Mouse (Mus musculus) kidney, postnatal 25 days (tissue): ENCODE data around the gene Eloa.

Source experiments
- DNase-seq, 2 experiments: peaks; one replicate each; pipeline ENCODE4 v3.0.0; 2021; ENCODE audit warnings: mixed read lengths in 2 of 2

Gene Eloa

DNA sequence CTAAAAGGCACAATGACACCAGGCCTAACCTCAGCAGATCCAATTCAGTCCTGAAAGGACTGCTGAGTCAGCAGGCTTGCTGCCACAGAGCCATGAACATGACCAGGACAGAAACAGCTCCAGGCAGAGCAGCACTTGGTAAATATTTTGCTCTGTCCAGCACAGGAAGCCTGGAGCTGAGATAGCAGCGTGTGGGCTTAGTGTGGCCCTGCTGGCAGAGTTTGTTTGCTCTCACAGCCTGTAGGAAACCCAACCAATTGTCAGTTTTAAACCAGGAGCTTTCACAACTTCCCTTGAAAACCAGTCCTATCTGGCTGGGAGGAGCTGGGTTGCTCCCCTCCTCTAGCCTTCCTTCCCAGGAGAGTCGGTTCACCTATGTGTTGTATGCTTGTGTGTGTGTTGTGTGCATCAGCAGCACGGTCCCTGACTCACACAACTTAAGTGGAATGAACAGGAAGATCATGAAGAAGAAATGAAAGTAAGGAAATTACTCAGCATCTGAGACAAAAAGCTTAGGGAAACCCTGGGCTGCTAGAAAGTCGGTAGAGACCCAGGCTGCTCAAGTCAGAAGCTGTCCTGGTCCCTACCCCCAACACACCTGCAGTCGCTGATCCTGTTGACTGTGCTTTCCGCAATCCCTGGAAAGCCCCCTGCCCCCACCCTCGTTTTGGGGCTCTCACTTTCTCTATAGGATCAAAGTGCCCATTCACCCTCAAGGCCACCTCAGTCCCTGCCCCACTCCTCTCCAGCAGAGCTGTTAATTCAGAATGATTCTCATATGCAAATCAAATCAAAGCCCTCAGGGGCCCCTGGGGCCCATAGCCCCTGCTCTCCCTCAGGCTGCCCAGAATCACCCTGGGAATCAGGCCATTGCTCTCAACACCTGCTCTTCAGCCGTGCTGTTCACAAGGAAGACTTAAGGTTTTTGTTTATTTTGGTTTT lies 9.7 kb upstream of the Eloa start:
- peak; percentile 51 to 73 for DNase-seq

DNA sequence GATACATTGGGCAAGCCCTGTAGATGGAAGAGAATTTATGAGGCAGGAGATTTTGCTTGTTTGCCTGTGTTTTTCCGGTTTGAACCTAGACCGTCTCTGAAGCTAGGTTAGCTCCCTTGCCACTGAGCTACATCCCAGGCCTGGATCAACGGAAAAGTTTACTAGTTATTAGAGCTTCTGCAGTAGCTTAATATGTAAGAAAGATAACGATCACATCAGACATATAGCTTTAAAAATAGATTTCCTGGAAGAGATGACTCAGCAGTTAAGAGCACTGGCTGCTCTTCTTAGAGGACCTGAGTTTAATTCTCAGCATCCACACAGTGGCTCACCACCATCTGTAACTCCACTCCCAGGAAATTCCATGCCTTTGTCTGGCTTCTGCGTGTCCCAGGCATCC lies 7.1 kb upstream of the Eloa start:
- DNase-seq: no peak

DNA sequence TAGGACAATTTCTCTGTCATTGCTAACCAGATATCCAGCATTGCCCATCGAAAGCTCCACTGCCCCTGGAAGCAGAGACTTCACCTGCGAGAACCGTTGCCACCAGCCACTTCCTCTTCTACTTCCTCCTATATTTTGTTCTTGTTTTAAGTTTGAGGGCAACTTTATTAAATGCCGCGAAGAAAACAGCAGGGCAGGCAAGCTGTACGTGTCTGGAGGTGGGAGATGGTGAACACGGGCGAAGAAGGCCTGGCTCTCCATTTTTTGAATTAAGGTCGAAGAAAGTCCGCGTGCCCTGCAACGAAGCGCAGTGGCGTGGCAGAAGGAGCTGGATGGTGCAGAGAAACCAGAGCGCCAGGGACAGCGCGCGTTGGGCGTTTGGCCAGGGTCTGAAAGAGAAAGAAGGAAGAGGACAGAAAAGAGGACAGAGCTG lies 6.6 kb upstream of the Eloa start:
- no peak for DNase-seq

DNA sequence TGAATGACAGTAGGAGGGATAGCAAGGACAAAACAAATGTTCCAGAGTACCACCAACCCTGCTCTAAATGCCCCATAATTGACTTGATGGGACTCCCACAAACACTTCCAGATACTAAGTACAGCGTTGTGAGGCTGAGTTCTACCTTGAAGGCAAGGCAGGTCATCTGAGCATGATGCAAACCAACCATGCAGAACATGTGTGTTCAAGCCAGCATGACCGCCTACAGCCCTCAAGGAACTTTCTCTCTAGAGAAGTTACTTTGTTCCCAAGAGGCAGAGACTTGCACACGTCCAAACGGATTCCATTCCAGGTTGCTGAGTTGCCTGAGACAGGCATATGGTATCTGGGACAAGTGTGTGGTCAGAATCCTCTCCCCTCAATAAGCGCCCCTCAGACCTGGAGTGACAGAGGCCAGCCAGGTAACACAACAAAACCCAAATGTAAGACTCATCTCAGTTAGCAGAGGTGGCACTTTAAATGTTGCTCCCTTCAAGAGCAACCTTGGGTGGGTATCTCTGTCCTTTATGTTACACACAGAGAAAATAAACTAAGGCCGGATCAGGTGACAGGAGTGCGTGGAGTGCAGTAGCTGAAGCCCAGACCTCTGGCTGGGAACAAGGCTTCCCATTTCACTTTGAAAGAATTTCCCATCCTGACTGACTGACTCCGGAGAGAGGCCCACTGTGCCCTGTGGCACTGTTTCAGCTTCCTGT lies 6.0 kb upstream of the Eloa start:
- peak; percentile 37 to 60 for DNase-seq

DNA sequence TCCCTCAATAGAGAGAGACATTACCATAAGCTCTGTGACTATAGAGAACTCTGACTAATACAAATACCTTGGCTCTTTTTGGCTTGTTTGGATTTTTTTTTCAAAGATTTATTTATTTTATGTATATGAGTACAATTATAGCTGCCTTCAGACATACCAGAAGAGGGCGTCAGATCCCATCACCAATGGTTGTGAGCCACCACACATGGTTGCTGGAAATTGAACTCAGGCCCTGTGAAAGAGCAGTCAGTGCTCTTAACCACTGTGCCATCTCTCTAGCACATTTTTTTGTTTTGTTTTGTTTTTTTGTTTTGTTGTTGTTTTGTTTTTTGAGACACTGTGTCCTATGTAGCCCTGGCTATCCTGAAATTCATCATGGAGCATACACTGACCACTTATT lies 3.8 kb upstream of the Eloa start:
- no peak for DNase-seq

DNA sequence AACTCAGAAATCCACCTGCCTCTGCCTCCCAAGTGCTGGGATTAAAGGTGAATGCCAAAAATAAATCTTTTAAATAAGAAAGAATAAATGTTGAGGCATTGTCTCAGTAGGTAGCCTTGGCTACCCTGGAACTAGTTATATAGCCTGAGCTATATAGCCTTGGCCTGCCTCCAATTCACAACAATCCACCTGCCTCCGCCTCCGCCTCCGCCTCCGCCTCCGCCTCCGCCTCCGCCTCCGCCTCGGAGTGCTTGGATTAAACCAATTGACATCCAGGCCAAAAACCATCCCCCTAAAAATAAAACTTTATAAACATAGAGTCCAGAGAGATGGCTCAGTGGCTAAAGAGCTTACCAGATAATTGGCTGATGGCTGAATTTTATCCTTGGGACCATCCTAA lies 1.4 kb upstream of the Eloa start:
- peak; percentile 39 to 54 for DNase-seq

DNA sequence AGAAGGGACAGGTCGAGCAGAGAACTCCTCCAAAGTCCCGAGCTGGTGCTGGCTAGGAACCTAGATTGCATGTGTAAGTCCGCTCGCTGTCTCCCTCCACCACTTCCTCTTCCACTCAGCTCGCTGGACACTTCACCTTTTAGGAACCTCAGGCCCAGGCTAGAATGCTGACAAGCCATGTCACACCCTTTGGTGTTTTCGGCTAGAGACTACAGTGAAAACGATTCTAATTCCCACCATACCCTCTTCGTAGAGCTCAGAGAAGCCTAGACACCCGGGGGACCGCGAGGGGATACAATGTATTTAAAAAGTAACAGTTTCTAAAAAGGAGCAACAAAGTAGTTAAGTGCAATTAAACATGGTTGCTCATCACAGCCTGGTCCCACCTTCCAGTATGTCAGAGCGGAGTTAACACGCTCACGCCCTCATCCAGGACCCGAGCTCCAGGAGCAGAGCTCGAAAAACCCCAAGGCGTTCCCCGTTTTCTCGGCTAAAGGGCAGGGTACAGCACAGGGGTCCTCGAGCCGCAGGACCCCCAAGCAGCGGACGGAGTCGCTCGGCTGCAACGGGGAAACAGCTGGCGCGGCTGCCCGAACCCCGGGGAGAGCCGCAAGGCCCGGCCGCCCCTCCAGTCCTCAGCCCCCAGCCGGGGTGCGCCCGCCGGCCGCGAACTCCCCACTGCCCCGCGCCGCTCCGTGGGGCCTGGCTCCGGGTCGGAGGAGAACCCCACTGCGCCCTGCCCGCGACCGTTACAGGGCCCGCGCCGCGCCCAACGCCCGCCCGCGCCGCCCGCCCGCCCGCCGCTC lies 617 bp downstream of the Eloa start:
- DNase-seq: peak; percentile 22 to 53

DNA sequence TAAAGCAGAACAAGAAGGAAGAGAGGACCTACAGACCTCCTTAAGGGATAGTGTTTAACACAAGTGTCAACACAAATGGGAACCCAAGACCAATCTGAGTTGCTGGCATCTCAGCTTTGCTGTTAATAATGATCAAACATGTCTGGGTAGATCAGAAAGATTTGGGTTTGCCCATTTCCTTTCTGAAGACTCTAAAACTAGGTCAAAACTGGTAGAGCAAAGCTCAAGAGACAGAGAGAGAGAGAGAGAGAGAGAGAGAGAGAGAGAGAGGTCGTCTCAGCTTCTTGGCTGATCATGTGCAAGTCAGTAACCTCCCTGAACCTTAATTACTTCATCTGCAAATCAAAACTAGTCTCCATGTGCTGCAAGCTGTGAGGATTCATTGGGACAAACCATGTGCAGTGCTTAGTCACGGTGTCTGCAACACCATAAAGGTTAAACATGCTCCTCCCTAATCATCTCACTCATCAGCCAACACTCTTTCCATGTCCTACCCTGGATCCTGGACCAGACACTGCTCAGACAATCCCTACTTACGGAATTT lies 5.4 kb downstream of the Eloa start:
- peak in 1 of 2 experiments; percentile 1 for DNase-seq

DNA sequence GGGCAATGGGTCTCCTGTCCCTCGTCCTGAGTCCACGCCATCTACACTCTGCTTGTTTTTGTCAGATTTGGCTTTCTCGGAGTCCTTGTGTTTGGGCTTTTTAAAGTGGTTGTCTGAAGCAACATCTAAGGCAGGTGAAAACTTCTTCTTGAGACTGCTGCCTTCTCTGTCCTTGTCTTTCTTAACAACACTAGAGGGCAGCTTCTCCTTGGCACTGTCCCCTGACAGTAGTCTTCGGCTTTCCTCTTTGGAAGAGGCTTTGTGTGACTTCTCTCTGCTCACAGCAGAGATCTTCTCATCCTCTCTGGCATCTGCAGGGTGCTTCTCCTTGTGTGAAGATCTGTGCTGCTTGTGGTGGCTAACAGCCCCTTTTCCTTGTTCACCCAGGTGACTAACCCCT lies 11.0 kb downstream of the Eloa start:
- DNase-seq: peak in 1 of 2 experiments; percentile 4

DNA sequence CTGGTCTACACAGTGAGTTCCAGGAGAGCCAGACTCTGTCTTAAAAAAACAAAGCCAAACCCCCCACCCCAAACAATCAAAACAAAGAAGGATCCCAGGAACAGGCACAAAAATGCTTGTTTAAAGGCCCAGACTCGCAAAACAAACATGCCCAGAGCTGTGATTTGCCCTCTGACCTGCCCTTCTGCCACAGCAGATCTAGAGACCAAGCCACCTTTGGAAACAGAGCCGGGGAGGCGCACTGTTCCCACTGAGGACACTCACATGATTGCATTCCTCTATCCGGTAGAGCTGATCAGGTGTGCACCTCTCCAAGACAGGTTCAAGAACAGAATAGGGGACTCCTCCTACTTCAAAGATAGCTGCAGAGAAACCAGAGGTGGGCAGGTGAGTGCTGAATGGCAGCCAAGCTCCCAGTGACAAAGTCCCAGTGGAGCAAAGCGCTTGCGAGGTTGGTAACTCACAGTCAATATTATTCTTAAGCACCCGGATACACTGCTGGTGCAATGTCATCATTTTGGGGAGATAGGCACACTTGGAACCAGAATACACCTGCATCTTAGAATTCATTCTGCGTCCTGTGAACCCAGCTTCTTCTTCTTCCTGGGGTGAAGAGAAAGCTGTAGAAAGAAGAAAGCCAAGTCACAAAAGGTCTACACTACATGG lies 12.6 kb downstream of the Eloa start:
- DNase-seq: peak in 1 of 2 experiments; percentile 27

DNA sequence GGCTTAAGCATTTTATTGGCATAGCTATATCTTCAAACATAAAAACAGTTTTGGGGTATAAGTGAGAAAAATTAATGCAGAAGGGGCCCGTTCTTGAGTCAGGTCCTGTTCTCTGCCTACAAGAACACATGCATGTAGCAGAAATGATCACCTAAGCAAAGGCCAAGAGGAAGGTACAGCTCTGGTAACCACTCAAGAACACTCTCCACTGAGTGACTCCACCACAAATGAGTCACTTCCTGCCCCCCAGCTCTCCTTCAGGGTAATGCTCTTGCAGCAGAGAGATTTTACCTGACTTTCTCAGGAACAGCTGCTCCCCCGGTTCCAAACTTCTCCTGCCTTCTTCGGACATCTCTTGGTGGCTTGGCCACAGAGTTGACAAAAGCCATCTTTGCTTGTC lies 14.7 kb downstream of the Eloa start:
- peak in 1 of 2 experiments; percentile 15 for DNase-seq

DNA sequence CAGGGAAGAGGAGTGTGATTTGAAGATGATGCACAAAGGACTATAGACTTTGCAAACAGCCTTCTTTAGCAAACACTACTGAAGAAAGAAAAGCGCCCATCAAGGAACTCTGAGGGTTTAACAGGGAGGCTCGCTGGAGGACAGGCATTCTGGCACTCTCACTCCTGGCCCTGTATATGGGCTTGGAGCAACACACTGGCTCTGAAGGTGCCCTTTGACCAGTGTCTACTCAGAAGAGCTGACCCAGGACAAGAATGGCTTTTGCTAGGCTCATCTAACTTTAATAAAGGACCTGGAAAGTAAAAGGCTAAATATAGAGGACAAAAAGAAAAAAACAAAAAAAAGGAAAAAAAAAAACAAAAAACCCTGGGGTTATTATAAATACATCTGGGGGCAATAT lies 16.6 kb downstream of the Eloa start:
- peak; percentile 33 to 47 for DNase-seq

DNA sequence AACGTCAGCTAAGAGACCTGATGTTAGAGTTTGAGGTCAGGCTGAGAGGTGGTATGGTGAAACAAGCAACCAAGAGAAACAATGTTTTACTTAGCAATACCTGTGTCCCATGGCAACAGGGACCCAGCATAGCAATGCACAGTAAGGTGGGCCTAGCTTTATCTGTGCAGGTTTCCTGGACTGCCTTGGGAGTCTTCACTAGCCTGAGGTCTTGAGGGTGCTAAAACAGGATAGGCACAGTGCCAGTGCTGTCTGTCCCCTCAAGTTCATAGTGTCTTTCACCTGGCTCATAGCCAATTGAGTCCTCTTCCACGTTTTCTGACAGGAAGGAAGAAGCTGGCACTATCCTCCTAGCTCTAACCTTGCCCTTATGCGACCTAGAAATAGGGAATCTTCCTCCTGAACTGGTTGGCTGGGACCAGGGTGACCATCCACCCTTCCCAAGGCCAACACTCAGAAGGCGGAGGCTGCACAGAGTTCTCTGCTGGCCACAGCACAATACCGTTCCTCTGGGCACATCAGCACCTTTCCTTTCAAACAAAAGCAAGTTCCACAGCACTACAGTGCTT lies 17.4 kb downstream of the Eloa start:
- DNase-seq: peak in 1 of 2 experiments; percentile 26

DNA sequence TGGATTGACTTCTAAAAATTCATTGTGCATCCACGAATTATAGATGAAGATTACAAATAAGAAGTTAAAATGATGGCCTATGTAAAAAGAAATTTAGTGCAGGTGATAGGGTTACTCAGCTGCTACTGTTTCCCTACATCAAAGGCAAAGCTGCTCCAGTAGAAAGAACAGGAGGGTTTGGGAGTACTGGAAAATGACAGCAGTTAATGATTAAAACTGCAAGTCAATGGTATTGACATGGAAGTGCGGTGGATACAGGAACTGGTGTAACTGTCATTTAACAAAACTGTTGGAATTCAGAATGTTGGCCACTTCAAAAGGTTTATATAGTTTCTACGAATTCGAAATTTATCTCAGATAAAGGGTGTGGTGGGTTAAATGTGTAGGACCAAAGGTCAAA lies 26.4 kb downstream of the Eloa start:
- no peak for DNase-seq

DNA sequence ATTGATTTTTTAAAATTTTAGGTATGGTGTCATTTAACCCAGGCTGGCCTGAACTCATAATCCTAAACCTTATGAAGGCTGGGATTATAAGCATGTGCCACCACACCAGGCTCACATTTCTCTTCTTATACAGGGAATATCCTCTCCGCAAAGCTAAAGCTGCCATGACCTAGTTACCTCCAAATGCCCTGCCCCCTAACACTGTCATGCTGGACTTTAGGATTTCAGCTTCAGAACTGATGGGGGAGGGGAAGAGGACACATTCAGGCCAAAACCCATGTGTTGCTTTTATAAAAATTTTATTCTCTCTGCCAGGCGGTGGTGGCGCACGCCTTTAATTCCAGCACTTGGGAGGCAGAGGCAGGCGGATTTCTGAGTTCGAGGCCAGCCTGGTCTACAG lies 27.6 kb downstream of the Eloa start:
- DNase-seq: no peak

DNA sequence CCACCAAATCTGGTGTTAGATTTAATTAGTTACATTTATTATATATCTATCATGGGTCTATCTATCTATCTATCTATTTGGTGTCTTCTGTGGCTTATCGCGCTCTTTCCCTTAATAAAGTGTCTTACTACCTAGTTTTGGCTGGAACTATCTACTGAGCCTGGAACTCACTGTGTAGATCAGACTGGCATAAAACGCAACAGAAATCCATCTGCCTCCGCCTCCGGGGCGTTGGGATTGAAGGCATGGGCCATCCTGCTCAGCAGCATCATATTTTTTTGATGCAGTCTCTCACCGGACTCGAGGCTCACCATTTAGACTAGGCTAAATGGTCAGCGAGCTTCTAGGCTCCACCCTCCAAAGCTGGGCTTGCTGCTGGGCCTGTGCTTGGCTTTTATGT lies 33.8 kb downstream of the Eloa start:
- no peak for DNase-seq

DNA sequence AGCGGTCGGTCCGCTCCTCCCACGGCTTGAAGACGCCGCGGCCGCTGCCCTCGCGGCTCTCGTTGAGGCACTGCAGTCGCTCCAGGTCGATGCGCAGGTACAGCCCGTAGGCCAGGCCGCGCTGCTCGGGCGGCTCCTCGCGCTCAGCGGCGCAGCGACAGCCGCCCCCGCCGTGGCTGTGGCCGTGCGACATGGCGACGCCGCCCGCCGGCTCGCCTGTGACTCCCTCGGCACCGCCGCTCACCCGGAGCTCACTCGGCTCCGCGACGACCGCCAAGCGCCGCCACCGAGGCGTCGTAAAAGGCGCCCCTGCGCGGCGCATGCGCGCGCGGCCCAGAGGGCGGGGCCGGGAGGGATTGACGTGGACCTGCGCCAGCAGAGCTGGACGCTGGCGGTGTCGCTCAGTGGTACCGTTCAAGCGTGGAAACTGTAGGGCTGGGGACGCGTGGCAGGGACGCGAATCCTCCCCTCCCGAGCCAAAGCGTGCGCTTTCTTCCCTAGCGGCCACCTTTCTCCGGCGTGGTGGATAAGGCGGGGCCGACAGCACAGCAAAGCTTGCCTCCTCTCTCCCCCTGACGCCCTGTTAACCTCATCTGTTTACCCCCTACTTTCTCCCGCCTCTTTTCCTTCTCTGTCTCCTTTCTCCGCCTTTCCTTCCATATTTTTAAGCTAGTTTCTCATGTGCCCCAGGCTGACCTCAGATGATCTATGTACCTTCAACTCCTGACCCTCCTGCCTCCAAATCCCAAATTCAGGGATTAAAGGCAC lies 34.4 kb downstream of the Eloa start, which contains the start of gene Pithd1:
Gene Pithd1, minus strand, starts transcription at position 322 of the 768 bp plus-strand sequence.
- peak; percentile 89 to 94 for DNase-seq

DNA sequence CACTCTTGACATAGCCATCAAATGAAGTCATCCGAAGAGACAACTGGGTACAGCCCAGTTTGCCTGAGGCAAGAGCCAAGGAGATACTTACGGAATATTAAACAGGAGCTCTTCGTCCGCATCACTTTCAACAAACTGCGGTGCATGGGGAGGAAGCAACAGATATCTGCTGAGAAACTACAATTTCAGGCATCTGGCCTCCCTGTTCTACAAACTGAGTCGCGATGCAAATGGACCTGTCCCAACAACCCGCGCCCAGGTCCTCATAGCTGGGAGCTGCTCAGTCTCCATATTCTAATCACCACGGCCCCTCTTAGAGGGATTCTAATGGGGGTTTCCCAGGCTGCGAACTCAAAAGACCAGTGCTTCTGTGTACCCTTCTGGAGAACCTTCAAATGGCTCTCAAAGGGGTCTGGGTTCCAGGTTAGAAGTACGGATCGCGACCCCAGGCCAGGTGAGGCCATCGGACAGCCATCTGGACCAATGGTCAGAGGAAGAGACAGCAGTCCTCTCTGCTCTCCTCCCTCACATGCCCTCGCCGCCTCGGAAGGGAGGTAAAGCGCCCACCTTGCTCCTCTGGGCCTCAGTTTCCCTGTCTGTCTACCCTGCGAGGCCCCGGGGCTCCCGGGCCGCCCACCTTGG lies 35.1 kb downstream of the Eloa start:
- no peak for DNase-seq

DNA sequence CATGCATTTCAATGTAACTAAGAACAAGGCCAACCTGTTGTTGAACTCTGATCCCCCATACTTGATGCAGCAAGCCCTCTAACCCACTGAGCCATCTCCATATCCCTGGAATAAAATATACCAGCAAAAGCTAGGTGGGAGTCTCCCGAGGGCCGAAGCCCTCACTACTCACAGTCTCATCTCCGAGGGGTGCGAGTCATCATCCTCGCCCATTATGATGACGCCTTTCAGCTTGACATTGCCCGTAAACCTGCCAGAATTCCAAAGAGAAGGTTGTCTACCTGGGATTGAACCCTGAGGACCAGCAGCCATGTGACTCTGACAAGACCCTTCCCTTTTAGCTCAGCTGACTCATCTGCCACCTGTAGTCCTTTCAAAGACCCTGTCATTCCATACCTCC lies 35.8 kb downstream of the Eloa start:
- DNase-seq: no peak

DNA sequence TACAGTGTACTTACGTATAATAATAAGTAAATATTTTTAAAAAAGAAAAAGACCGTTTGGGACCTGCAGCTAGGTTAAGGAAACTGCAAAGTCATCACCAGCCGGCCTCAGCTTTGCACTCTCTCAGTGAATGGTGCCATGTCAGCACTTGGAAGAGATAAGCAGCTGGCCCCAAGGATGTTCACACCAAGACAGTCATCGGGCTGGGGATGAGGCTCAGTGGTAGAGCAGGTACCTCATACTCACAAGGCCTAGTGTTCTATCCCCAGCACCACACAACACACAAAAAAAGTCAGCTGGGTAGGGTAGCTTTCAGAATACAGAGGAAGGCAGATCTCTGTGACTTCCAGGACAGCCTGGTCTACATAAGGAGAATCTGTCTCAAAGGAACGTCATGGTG lies 36.4 kb downstream of the Eloa start:
- DNase-seq: no peak
